Mouse (Mus musculus): ENCODE results near the gene 4933405O20Rik.

Gene 4933405O20Rik

DNA sequence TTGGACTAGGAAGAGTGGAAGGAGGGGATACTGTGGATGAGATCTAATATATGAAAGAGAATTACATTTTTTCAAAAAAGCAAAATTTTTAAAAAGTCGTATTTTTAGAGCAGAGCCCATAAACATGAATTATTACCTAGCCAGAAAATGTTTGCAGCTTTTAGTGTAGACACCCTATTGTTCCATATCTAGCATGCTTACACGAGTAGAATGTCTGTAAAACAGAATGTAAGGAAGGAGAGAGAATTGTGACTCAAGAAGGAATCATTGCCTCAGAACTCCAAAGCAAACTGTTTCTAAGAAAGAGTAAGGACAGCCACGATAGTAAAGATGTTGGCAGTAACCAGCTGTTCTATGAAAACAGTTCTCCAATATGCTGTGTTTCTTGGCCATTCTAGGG lies at the start of gene 4933405O20Rik:
TSS of gene 4933405O20Rik (plus strand) at position 301 of the 400 bp plus-strand sequence.
- DNase-seq (ENCODE audit: low read depth, low spot score), result no peak

DNA sequence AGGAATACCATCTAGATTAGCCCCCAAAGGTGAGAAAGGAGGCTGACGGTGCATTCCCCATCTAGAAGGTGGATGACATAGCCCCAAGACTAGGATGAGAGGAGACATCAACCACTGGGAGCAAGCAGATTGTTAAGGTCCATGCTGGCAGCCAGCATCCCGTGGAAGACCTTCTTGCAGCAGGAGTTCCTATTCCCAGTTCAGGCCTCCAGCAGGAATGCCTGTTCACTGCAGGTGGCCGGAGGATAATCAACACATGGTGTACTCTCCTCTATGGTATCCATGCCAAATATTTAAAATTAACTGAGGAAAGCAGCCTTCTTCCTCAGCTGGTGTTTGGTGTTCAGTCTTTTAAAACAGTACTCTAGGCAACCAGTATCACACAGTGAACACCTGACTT lies 49.4 kb upstream of the 4933405O20Rik start:
- DNase-seq (ENCODE audit: low read depth, low spot score), result no peak

DNA sequence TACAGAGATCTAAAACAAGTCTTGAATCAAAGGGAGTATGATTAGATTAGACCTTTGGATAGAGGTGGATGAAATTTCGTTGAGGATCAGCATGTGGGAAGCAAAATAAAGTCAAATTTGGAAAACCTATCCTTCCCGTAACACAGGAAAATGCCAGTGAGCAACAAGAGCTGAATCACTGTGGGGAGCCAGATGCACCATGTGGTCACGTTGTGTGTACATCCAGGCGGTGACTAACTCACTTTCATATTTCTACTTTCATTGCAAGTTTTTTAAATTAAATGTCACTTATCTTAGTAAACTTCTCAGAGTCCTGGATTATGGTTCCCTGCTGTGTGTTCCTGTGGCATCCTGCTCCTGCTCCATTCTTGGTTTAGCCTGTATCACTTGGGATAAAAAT lies 47.6 kb upstream of the 4933405O20Rik start:
- no peak for DNase-seq (ENCODE audit: low read depth, low spot score)

DNA sequence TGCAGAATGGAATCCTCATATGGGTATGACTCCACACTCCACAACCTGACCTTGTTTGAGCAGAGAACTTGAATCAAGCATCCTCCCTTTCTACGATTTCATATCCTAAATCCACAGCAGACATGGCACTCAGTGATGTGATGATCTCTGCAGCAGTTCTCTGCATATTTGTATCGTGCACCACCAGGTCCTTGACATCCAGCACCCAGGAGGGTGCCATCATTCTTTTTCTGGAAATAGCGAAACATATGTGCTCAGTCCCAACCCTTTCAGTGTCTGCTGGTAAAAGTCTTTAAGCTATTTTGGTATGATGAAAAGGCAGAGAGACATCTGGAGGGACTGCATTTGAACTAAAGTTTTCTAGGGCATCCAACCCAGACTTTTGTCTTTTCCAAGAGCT lies 36.3 kb upstream of the 4933405O20Rik start:
- no peak for DNase-seq (ENCODE audit: low read depth, low spot score)

DNA sequence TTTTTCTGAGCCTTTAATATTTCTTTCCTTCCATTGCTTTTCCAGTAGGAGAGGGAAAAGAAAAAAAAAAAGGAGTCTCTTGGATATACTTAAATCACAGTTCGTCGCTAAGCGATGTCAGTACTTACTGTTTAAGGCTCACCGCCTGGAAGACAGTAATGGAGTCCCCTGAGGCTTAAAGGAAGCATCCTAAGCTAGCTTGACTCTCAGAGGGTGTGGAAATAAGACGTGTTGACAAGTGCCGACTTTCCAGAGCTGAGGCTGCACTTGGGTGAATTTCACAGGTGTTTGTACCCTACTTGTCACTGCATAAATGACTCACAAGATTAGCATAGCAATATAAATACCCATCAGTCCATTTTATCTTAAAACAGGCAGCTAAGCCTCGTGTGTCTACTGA lies 25.1 kb upstream of the 4933405O20Rik start:
- DNase-seq (ENCODE audit: low read depth, low spot score), result no peak

DNA sequence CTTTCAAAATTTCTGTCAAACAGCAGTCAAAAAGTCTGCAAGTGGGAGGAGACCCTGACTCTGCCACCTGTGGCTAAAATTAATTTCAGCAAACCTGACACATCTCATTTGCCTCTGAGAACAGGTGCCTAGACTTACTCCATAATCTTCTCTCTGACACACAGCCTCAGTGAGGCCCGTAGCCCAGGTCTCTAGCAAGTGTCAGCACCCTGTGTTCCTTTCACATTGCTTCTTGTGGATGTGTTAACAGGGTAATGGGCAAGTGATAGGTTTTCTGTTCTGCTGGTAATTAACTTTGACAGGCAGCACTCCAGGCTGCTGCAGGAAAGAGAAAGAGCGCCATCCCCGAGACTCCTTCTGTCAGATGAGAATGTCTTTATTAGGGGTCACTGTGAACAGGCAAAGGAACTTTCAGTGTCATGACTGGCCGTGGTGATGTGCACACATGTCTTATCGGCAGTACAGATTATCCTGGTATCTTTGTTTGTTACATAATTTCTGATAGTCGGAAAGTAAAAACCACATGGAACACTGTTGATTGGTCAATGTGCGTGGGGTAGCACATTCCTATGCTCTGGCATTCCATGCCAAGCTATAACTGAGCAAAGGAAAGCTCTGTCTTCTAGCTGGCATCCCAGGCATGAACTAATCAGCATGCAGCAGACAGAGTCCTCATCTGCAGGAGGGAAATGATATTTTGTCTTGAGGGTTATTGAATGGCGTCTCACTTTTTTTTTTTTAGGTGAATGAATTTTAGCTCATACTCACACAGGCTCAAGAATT lies 10.2 kb upstream of the 4933405O20Rik start:
- DNase-seq (ENCODE audit: low read depth, low spot score), result no peak

DNA sequence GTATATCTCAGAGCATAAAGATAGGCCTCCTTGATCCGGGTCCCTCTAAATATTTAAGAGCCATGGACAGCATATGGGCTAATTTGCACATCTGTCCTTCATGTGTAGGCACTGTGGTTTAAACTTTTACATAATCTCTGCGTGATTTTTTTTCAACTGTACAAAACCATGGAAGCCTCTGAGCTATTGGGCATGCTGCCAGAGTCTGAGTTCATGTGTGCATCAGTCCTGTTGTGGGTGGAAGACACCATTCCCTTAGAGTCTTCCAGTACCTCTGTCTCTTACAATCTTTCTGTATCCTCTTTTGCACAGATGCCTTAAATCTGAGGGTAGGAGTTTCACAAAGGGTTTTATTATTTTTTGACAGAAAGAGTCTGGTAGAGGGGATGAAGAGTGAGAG lies 15.1 kb downstream of the 4933405O20Rik start:
- DNase-seq (ENCODE audit: low read depth, low spot score), result no peak

DNA sequence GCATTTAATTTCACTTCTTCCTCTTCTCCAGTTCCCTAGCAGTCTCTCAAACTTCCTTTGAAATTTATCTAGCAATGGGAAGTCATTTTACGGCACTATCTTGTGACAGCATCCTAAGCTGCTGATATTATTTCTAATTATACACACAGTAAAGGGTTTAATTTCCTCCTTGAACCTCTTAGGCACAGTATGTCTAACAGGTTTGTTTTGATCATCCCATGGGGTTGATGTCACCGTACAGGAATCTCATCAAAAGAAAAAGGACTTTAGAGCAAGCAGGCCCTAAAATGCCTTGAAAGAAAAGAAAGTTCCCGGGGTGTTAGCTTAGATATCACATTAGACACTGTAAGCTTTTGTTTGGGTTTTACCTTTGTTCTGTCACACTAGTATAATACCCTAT lies 30.2 kb downstream of the 4933405O20Rik start:
- DNase-seq (ENCODE audit: low read depth, low spot score), result no peak

DNA sequence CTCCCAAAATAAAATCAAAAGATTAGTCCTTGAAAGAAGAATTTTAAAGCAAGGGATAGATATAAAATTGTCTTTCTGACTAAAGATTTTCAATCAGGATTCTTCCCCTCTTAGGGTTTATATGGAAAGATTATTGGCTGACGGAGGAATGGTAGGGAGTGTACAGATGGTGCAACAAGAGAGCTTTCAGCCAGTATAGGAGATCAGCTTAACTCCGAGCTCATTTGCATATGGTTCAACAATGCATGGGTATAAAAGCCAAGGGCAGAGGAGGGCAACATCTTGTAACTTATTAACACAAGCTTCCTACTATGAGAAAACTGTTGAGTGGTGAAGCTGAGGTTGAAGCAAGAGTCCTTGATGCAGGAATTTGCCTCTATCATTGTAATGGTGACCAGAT lies 34.2 kb downstream of the 4933405O20Rik start:
- peak; percentile 6 for DNase-seq (ENCODE audit: low read depth, low spot score)

Measured in retina, postnatal 7 days (tissue).